Mouse (Mus musculus) liver, embryonic 14 days (tissue): ENCODE results near the gene Ddx23. TPM values are rescaled to one million over a fixed set of nuclear protein-coding genes. Genes with fewer than 3 reads are reported as not detected.

Experiments used
- polyA plus RNA-seq: library from polyadenylated mRNA; depleted of rRNA; stranded (reverse); fragments of >200 nt; gene quantifications from 2 replicates; pipeline ENCODE4 v1.2.3, GENCODE M21; 2012; rRNA removed

The Ddx23 gene
- 24.9 and 26.3 TPM in 2 replicates for polyA plus RNA-seq

DNA sequence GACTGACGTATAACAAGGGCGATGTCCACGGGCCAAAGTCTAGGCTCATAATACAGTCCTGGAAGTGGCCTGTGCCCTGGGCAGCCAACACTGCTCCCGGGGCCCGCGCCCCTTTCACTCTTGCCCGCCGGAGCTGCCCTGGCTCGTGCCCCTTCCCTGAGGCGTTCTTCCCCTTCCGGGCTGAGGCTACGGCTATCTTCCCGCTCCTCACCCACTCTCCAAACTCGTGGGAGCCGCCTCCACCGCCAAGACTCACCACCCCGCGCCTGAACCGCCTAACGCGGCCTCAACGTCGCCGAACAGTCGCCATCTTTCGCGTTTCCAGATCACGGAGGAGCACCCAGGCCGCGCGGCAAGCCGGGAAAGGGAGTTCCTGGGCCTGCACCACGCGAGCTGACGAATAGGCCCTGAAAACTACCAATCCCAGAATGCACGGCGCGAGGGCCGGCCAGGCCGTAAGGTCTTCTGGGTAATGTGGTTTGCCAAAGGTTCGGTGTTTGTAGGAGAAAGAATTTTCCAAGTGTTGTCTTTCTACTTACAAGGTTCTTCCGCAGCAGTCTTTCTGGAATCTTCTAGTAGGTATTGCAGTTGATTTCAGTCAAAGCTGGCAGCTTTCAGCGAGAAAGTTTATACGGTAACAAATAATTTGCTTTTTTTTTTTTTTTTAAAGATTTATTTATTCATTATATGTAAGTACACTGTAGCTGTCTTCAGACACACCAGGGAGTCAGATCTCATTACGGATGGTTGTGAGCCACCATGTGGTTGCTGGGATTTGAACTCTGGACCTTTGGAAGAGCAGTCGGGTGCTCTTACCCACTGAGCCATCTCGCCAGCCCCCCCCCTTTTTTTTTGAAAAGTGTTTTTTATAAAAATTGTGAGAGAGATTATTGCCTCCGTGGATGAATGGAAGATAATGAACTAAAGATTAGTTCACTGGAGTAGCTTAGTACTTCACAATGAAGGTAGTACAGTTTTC, at the start of gene Ddx23:
Ddx23 (minus strand) TSS at position 328 of the 979 bp plus-strand sequence.

DNA sequence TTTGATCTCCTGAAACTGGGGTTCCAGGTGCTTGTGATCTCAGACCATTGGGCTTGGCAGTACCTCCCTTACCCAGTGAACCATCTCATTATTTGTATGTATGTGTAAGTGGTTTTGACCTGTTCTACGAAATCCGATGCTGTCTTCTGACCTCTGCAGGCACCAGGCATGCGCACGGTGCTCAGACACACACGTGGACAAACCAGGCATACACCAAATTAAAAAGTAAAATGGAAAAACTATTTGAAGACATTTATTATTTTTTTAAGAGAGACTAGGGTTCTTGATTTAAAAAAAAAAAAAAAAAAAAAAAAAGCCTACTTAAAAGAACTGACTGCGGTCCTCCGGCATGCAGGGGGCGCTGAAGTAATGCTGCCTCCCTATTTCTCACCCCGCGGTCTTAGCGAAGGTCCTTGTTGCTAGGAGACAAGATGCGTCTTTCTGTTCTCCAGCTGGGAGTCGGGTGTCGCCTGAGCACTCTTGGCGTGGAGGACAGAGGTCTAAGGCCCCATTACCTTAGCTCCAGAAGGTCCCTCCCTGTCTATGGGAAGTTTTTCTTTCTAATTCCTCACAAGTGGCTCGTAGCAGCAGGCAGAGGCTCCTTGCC, 45.2 kb upstream of the Ddx23 start, which contains the start of gene Ccdc65:
Ccdc65 (plus strand) TSS at position 442 of the 607 bp plus-strand sequence.

DNA sequence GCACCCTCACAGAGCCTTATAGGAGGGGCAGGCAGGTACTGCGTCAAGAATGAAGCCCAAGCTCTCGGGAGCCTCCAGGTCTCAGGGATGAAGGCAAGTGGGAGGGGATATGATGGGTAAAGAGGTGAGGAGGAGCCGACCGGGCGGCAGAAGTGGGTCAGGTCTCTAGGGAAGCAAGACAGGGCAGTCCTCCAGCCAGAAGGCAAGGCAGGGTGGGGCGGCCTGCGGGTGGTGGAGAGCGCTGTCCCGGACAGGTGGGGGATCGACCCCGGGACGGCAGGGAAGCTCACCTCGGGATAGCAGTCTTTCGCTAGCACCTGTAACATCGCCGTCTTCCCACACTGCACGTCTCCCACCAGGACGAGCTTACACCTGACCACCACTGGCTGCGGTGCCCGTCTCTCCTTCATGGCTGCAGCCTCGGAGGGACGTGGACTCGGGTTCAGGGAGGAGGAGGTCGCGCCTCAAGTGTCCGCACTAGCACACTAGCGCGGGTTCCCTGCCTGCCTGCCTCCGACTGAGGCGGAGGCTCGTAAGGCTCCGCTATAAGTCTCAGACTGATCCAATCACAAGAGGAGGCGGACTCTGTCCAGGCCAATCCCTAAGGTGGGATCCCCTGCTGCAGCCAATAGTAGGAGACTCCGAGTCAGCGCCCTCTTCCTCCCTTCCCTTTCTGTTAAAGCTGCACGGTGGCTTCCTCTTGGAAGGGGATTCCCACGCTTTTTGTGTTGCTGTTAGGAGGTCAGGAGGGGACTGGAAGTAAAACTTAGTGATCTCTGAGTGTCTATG, 14.4 kb upstream of the Ddx23 start, which contains the start of gene Rnd1:
Rnd1 (minus strand) TSS at position 522 of the 789 bp plus-strand sequence.

DNA sequence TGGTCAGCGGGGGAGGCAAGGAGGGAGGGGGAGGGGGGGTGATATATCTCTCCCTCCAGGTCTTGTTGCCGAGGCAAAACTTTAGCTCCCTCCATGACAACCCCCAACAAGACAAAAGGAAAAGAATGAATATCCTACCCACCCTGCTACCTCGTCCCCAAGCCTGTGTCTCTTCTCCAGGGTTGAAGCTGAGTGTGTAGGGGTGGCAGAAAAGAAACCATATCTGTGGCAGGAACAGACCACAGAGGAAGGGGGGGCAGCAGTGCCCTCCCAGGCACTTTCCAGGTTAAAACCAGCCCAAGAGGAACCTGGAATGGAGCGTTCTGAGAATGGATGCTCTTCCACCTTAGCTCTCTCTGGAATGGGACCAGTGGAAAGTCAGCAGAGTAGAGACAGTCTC, 32.2 kb downstream of the Ddx23 start, which contains the start of gene Cacnb3:
Cacnb3 (plus strand) TSS at position 301 of the 400 bp plus-strand sequence.

DNA sequence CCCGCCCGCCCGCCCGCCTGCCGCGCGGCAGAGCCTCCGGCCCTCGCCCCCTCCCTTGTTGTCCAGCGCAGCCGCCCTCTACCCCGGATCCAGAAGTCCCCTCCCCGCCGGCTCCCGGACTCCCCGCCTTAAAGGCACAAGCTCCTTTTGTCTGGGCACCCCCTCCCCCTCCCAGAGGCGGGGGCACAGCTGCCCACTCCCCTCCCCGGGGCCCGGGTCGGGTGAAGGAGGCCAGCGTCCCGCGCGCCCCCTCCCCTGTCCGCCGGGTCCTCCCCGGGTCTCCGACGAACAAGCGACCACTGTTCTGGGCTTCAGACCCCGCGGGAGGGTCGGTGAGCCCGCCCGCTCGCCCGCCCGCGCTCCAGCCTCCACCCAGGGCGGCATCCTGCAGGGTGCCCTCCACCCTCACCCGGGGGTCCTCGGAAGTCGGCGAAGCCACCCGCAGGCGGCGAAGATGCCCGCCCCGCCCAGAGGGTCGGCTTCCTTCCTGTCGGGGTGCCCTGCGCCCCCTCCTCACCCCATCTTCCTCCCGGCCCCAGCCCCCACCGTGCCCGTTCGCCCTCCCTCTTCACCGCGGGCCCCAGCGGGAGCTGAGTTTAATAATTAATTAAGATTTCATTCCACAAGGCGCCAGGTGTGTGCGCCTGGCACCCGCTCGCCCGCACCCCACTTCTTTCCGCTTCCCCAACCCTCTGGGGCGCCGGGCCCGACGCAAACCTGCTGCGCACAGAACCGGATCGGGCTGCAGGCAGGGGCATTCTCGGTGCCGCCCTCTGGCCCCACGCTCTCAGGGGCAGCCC, 53.2 kb downstream of the Ddx23 start, which contains the start of gene Adcy6:
Adcy6 (minus strand) TSS at position 746 of the 800 bp plus-strand sequence.

Other genes starting within 250 kb of the Ddx23 start
- not detected in 2 replicates for gene Olfr282, start 231.7 kb downstream of the Ddx23 start, polyA plus RNA-seq
- gene Olfr281, start 210.3 kb downstream of the Ddx23 start, polyA plus RNA-seq, result not detected in 2 replicates
- not detected in 2 replicates for gene OR5BS1P, start 193.0 kb downstream of the Ddx23 start, polyA plus RNA-seq
- gene Lalba, start 180.2 kb downstream of the Ddx23 start, polyA plus RNA-seq, result not detected in 2 replicates
- not detected in 2 replicates for gene Olfr279, start 170.5 kb downstream of the Ddx23 start, polyA plus RNA-seq
- gene Kansl2, start 128.6 kb downstream of the Ddx23 start, polyA plus RNA-seq, result 21.1 and 25.0 TPM in 2 replicates
- 8.6 and 10.0 TPM in 2 replicates for gene Ccnt1, start 92.0 kb downstream of the Ddx23 start, polyA plus RNA-seq
- gene 4930415O20Rik, start 91.9 kb downstream of the Ddx23 start, polyA plus RNA-seq, result not detected in 2 replicates
- gene Adcy6, start 52.8 kb downstream of the Ddx23 start, polyA plus RNA-seq, result 11.1 and 13.4 TPM in 2 replicates
- gene Cacnb3, start 32.1 kb downstream of the Ddx23 start, polyA plus RNA-seq, result 0.82 and 1.4 TPM in 2 replicates
- gene Rnd1, start 14.6 kb upstream of the Ddx23 start, polyA plus RNA-seq, result 0.52 and 0.66 TPM in 2 replicates
- gene Ccdc65, start 45.3 kb upstream of the Ddx23 start, polyA plus RNA-seq, result not detected in 2 replicates
- gene Fkbp11, start 65.3 kb upstream of the Ddx23 start, polyA plus RNA-seq, result 63.5 and 71.3 TPM in 2 replicates
- 14.4 and 15.5 TPM in 2 replicates for gene Arf3, start 100.3 kb upstream of the Ddx23 start, polyA plus RNA-seq
- 0.01 and 0.05 TPM in 2 replicates for gene Wnt10b, start 115.3 kb upstream of the Ddx23 start, polyA plus RNA-seq
- gene Wnt1, start 127.0 kb upstream of the Ddx23 start, polyA plus RNA-seq, result not detected in 2 replicates
- gene Ddn, start 146.6 kb upstream of the Ddx23 start, polyA plus RNA-seq, result 0.02 and 0.03 TPM in 2 replicates
- gene Prkag1, start 168.6 kb upstream of the Ddx23 start, polyA plus RNA-seq, result 72.8 and 84.3 TPM in 2 replicates
- gene Kmt2d, start 208.3 kb upstream of the Ddx23 start, polyA plus RNA-seq, result 5.0 and 5.8 TPM in 2 replicates
- 2.7 and 2.8 TPM in 2 replicates for gene Rhebl1, start 231.6 kb upstream of the Ddx23 start, polyA plus RNA-seq
- 0.07 and 0.08 TPM in 2 replicates for gene Dhh, start 235.6 kb upstream of the Ddx23 start, polyA plus RNA-seq